Mouse (Mus musculus) CH12.LX (cell line): ENCODE results near the gene Trmo. TPM values are rescaled to one million over a fixed set of nuclear protein-coding genes. Genes with fewer than 3 reads are reported as not detected.

Experiments
- DNase-seq: peaks from one replicate; pipeline ENCODE4 v3.0.0-alpha.2; 2013; ENCODE audit errors: extremely low read depth
- H3K27ac ChIP-seq: 2 replicates; pipeline ENCODE4 v1.5.1; 2012; ENCODE audit warnings: low read depth, mild to moderate bottlenecking, control low read depth, moderate library complexity; ENCODE audit not compliant: insufficient read depth
- H3K27me3 ChIP-seq: replicated peaks from 2 replicates; pipeline ENCODE3; 2012; ENCODE audit warnings: inconsistent platforms
- H3K36me3 ChIP-seq, 2 experiments: replicated peaks in 1 of 2; 2 replicates each; pipeline versions ENCODE3 to v1.6.1; 2012; ENCODE audit warnings: inconsistent platforms in 1 of 2, low read length in 1 of 2, mild to moderate bottlenecking in 1 of 2, mixed read lengths in 1 of 2, moderate library complexity in 1 of 2; ENCODE audit not compliant: control insufficient read depth in 1 of 2, insufficient read depth in 1 of 2
- H3K4me1 ChIP-seq, 2 experiments: 2 replicates each; pipeline ENCODE4 v1.6.1; 2012; ENCODE audit warnings: inconsistent platforms in 1 of 2, moderate library complexity in 1 of 2; ENCODE audit not compliant: insufficient read depth in 2 of 2, control insufficient read depth in 1 of 2
- H3K4me2 ChIP-seq: 2 replicates; pipeline ENCODE4 v1.6.1; 2012; ENCODE audit warnings: low read depth, mild to moderate bottlenecking, control low read depth; ENCODE audit not compliant: poor library complexity, insufficient read depth, severe bottlenecking
- H3K4me3 ChIP-seq, 3 experiments: fragments of 150-350 bp in 1 of 3; sonication (generic) in 1 of 3; replicated peaks in 1 of 3; 2 replicates each; pipeline versions ENCODE3 to v1.5.1; 2011 to 2012; ENCODE audit warnings: low read depth in 2 of 3, low read length in 2 of 3, mild to moderate bottlenecking in 2 of 3, moderate library complexity in 2 of 3, control low read depth in 1 of 3, improper control_type of control experiment in 1 of 3, inconsistent platforms in 1 of 3, mixed read lengths in 1 of 3; ENCODE audit not compliant: poor library complexity in 1 of 3
- H3K79me2 ChIP-seq: replicated peaks from 2 replicates; pipeline ENCODE4 v1.6.1; 2012; ENCODE audit warnings: mild to moderate bottlenecking, moderate library complexity; ENCODE audit not compliant: control insufficient read depth, poor library complexity, insufficient read depth, severe bottlenecking; ENCODE audit errors: extremely low read depth
- H3K9ac ChIP-seq: 2 replicates; pipeline ENCODE4 v1.6.1; 2012; ENCODE audit warnings: low read depth, mild to moderate bottlenecking, control low read depth, moderate library complexity; ENCODE audit not compliant: insufficient read depth
- H3K9me3 ChIP-seq: replicated peaks from 2 replicates; pipeline ENCODE3; 2012; ENCODE audit warnings: low read length, inconsistent platforms, mixed read lengths
- CHD1 ChIP-seq: IDR thresholded peaks from 2 replicates; pipeline ENCODE4 v1.6.1; 2012; ENCODE audit warnings: low read depth, low read length, improper control_type of control experiment, inconsistent platforms
- CTCF ChIP-seq, 2 experiments: IDR thresholded peaks in 1 of 2; conservative IDR thresholded peaks in 1 of 2; 2 replicates each; pipeline ENCODE4 v1.5.1; 2011 to 2012; ENCODE audit warnings: low read depth in 2 of 2, low read length in 2 of 2, improper control_type of control experiment in 1 of 2, inconsistent platforms in 1 of 2, mild to moderate bottlenecking in 1 of 2, moderate library complexity in 1 of 2
- E2F4 ChIP-seq: IDR thresholded peaks from 2 replicates; pipeline ENCODE4 v1.6.1; 2011; ENCODE audit warnings: low read depth, low read length, improper control_type of control experiment; ENCODE audit not compliant: insufficient replicate concordance
- ELF1 ChIP-seq: IDR thresholded peaks from 2 replicates; pipeline ENCODE4 v1.6.1; 2014; ENCODE audit warnings: low read depth, mild to moderate bottlenecking, inconsistent platforms, low read length, improper control_type of control experiment
- ETS1 ChIP-seq: conservative IDR thresholded peaks from 2 replicates; pipeline ENCODE4 v1.6.1; 2012; ENCODE audit warnings: low read depth, mild to moderate bottlenecking, inconsistent platforms, low read length, improper control_type of control experiment, moderate library complexity
- GABPA ChIP-seq: IDR thresholded peaks from 2 replicates; pipeline ENCODE4 v1.6.1; 2012; ENCODE audit warnings: low read depth, low read length, improper control_type of control experiment, inconsistent platforms; ENCODE audit not compliant: insufficient replicate concordance
- IRF4 ChIP-seq: IDR thresholded peaks from 2 replicates; pipeline ENCODE4 v1.6.1; 2014; ENCODE audit warnings: low read depth, mild to moderate bottlenecking, inconsistent platforms, low read length, improper control_type of control experiment
- JUN ChIP-seq: IDR thresholded peaks from 2 replicates; pipeline ENCODE4 v1.6.1; 2011; ENCODE audit warnings: low read depth, mild to moderate bottlenecking, low read length, improper control_type of control experiment, moderate library complexity; ENCODE audit not compliant: insufficient read depth
- JUND ChIP-seq: conservative IDR thresholded peaks from 2 replicates; pipeline ENCODE4 v1.6.1; 2011; ENCODE audit warnings: low read depth, low read length, improper control_type of control experiment
- MAFK ChIP-seq: IDR thresholded peaks from 2 replicates; pipeline ENCODE4 v1.6.1; 2011; ENCODE audit warnings: low read length, improper control_type of control experiment; ENCODE audit not compliant: insufficient replicate concordance
- MAX ChIP-seq: IDR thresholded peaks from 2 replicates; pipeline ENCODE4 v1.6.1; 2011; ENCODE audit warnings: low read length, improper control_type of control experiment
- MEF2A ChIP-seq: IDR thresholded peaks from 2 replicates; pipeline ENCODE4 v1.6.1; 2014; ENCODE audit warnings: low read depth, mild to moderate bottlenecking, inconsistent platforms, low read length, improper control_type of control experiment, borderline replicate concordance
- NRF1 ChIP-seq: IDR thresholded peaks from 2 replicates; pipeline ENCODE4 v1.6.1; 2014; ENCODE audit warnings: low read depth, mild to moderate bottlenecking, inconsistent platforms, low read length, improper control_type of control experiment, moderate library complexity
- PAX5 ChIP-seq: IDR thresholded peaks from 2 replicates; pipeline ENCODE4 v1.6.1; 2012; ENCODE audit warnings: low read length, inconsistent platforms, mixed read lengths
- RAD21 ChIP-seq: IDR thresholded peaks from 2 replicates; pipeline ENCODE4 v1.6.1; 2011; ENCODE audit warnings: low read depth, mild to moderate bottlenecking, low read length, improper control_type of control experiment, moderate library complexity
- TBP ChIP-seq: conservative IDR thresholded peaks from 2 replicates; pipeline ENCODE4 v1.6.1; 2011; ENCODE audit warnings: low read depth, low read length, improper control_type of control experiment
- UBTF ChIP-seq: IDR thresholded peaks from 2 replicates; pipeline ENCODE4 v1.6.1; 2012; ENCODE audit warnings: low read depth, mild to moderate bottlenecking, inconsistent platforms, low read length, improper control_type of control experiment, moderate library complexity
- ZMIZ1 ChIP-seq: IDR thresholded peaks from 2 replicates; pipeline ENCODE4 v1.6.1; 2012; ENCODE audit warnings: low read depth, mild to moderate bottlenecking, inconsistent platforms, low read length, improper control_type of control experiment
- ZNF384 ChIP-seq: IDR thresholded peaks from 2 replicates; pipeline ENCODE4 v1.6.1; 2012; ENCODE audit warnings: low read depth, low read length, improper control_type of control experiment, inconsistent platforms
- dilution Hi-C: fragments of 300-500 bp; cut with MboI; formaldehyde crosslinking; loops from 2 replicates; pipeline ENCODE4 v1.14.3; 2020; ENCODE audit warnings: low sequenced_read_pairs; ENCODE audit not compliant: extremely low pct_unique_long_range_greater_than_20kb, extremely low pct_ligation_motif_present
- in situ Hi-C: fragments of 300-500 bp; cut with MboI; formaldehyde crosslinking; loops from 3 replicates; pipeline ENCODE4 v1.14.3; 2019; ENCODE audit warnings: low sequenced_read_pairs, low pct_ligation_motif_present, low pct_unique_long_range_greater_than_20kb, mixed read lengths
- polyA plus RNA-seq: library from polyadenylated mRNA; unstranded; fragments of >175 nt; gene quantifications from 2 replicates; pipeline ENCODE4 v1.2.1, GENCODE M21; 2012; ENCODE audit warnings: low read depth; ENCODE audit not compliant: insufficient read length
- total RNA-seq, 2 experiments: library from RNA; depleted of rRNA; stranded (reverse); fragments of 300-350 nt in 1 of 2; fragments of >200 nt in 1 of 2; gene quantifications; 2 replicates each; pipeline ENCODE4 v1.2.3; 2012 to 2014

Gene Trmo
- total and polyA plus RNA-seq, 3 experiments, result 15.4 to 27.0 (median 18.8) TPM

GRCm38 (mm10) chr4:46422625-46423024 lies 33.4 kb upstream of the Trmo start:
- dilution Hi-C loops (no loop called here), in situ Hi-C loops (no loop called here)
- Histone ChIP-seq H3K4me2 (no peak overlapping the region), H3K27me3 (no peaks in the 10 kb centered on the region), H3K36me3 (no peaks in the 10 kb centered on the region), H3K4me1 (peaks cover 4 to 20% of the 10 kb centered on the region in 2 experiments), H3K27ac (no peak overlapping the region), H3K79me2 (no peaks in the 10 kb centered on the region), H3K9me3 (no peaks in the 10 kb centered on the region), H3K4me3 (no peak overlapping the region), H3K9ac (no peak overlapping the region)
- no peak for DNase-seq
- no peak for TF ChIP-seq ELF1
- no peak for TF ChIP-seq IRF4
- no peak for TF ChIP-seq JUND
- TF ChIP-seq MEF2A, result no peak
- no peak for TF ChIP-seq MAX
- peak; percentile 40; the same call in 1 of the 2 replicates for TF ChIP-seq NRF1
- TF ChIP-seq GABPA, result no peak

- in situ Hi-C loops (no loop called here), dilution Hi-C loops (no loop called here)
- Histone ChIP-seq H3K9me3 (no peaks in the 10 kb centered on the region), H3K9ac (no peak overlapping the region), H3K27ac (no peak overlapping the region), H3K4me3 (no peak overlapping the region), H3K36me3 (no peaks in the 10 kb centered on the region), H3K4me1 (peaks cover 0 to 17% of the 10 kb centered on the region in 2 experiments; a peak in 2 of 4 replicates), H3K4me2 (no peak overlapping the region), H3K79me2 (no peaks in the 10 kb centered on the region), H3K27me3 (no peaks in the 10 kb centered on the region)
- TF ChIP-seq TBP, result no peak
- no peak for TF ChIP-seq ELF1
- no peak for TF ChIP-seq PAX5
- no peak for TF ChIP-seq ETS1
- TF ChIP-seq GABPA, result no peak
- TF ChIP-seq CHD1, result no peak
- no peak for TF ChIP-seq JUN
- TF ChIP-seq ZNF384, result no peak
- no peak for TF ChIP-seq E2F4
- TF ChIP-seq IRF4, result no peak
- no peak for TF ChIP-seq RAD21
- no peak for TF ChIP-seq CTCF (conservative IDR thresholded peaks at IDR 0.05 in 1 of 2, IDR thresholded peaks at IDR 0.05 in 1 of 2; ENCODE audit: low read depth in 2 of 2, low read length in 2 of 2)
- TF ChIP-seq MAFK, result no peak
- TF ChIP-seq UBTF, result no peak
- no peak for TF ChIP-seq ZMIZ1
- no peak for DNase-seq
These were observed 29.6 kb upstream of the Trmo start for GRCm38 (mm10) chr4:46418851-46419250.
